Mouse (Mus musculus) embryonic facial prominence, embryonic 14.5 days (tissue): ENCODE results near the gene Grik5. TPM values are rescaled to one million over a fixed set of nuclear protein-coding genes. Genes with fewer than 3 reads are reported as not detected.
"Not testable (repeated sequence)": the region's sequence is repeated elsewhere in the genome, so short reads cannot be mapped to it uniquely, and the experiment has no call there.

Source experiments
- ATAC-seq: fragments of 200-750 bp; cut with Nextera tagmentation; 2 replicates; pipeline ENCODE4 v1.8.0; 2017; ENCODE audit warnings: low read depth, moderate number of reproducible peaks, moderate TSS enrichment
- DNase-seq: peaks from one replicate; pipeline ENCODE4 v3.0.0-alpha.2; 2015; ENCODE audit warnings: low spot score
- H3K27ac ChIP-seq: fragments of 300-500 bp; sonication (generic); replicated peaks from 2 replicates; pipeline ENCODE4 v1.5.1; 2014; ENCODE audit warnings: low read depth, mild to moderate bottlenecking, low read length, moderate library complexity
- H3K27me3 ChIP-seq: fragments of 300-500 bp; sonication (generic); replicated peaks from 2 replicates; pipeline ENCODE4 v1.6.1; 2014; ENCODE audit warnings: low read length; ENCODE audit not compliant: control insufficient read depth, insufficient read depth
- H3K36me3 ChIP-seq: fragments of 300-500 bp; sonication (generic); 2 replicates; pipeline ENCODE4 v1.6.1; 2014; ENCODE audit warnings: low read length, mixed read lengths; ENCODE audit not compliant: control insufficient read depth, insufficient read depth
- H3K4me1 ChIP-seq: fragments of 300-500 bp; sonication (generic); 2 replicates; pipeline ENCODE4 v1.6.1; 2014; ENCODE audit warnings: antibody characterized with exemption, low read length; ENCODE audit not compliant: control insufficient read depth, insufficient read depth
- H3K4me2 ChIP-seq: fragments of 300-500 bp; sonication (generic); 2 replicates; pipeline ENCODE4 v1.6.1; 2014; ENCODE audit warnings: low read depth, mild to moderate bottlenecking, low read length, moderate library complexity, mixed read lengths
- H3K4me3 ChIP-seq: fragments of 300-500 bp; sonication (generic); 2 replicates; pipeline ENCODE4 v1.5.1; 2014; ENCODE audit warnings: low read depth, mild to moderate bottlenecking, low read length
- H3K9ac ChIP-seq: fragments of 300-500 bp; sonication (generic); 2 replicates; pipeline ENCODE4 v1.6.1; 2014; ENCODE audit warnings: low read depth, mild to moderate bottlenecking, low read length, moderate library complexity, mixed read lengths
- H3K9me3 ChIP-seq: fragments of 300-500 bp; sonication (generic); 2 replicates; pipeline ENCODE4 v1.6.1; 2016; ENCODE audit warnings: low read length; ENCODE audit not compliant: control insufficient read depth
- WGBS: fragments of 180-500 bp; shearing (Covaris S2); extraction: QIAGEN DNeasy Blood & Tissue Kit; methylation state at CpG from one replicate; pipeline ENCODE4 v1.1.7; 2014; 5-methylcytosine and 5-hydroxymethylcytosine counted together
- polyA plus RNA-seq: library from polyadenylated mRNA; unstranded; fragments of >200 nt; fragmentation: Nextera tagmentation; extraction: Ambion mirVana; gene quantifications from 2 replicates; pipeline ENCODE4 v1.2.1, GENCODE M21; 2014

Gene Grik5
- polyA plus RNA-seq, 1 experiment from 2014 or later: 7.0 TPM

DNA sequence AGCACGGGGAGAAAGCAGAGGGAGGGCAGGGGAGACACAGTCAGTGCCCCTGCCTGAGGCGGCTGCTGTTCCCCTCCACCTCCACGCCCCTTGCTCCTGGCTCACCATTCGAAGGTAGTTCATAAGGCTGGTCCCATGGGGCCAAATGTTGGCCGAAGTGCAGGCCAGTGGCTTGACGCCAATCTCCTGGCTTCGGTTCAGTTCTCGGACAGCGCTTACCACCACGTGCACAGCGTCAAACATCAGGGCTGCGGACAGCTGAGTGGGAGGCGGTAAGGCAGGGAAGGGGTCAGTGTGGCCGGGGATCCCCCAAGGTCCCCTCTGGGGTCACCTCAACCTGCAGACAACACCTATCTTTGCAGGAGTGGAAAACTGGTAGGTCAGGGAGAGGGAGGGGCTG lies 13.3 kb downstream of the Grik5 start:
- no peak for ATAC-seq
- Histone ChIP-seq H3K9me3 (no peaks in the 10 kb centered on the region), H3K4me1 (no peaks in the 10 kb centered on the region), H3K4me3 (no peak overlapping the region), H3K27ac (no peak overlapping the region), H3K4me2 (no peak overlapping the region), H3K27me3 (no peaks in the 10 kb centered on the region), H3K9ac (no peak overlapping the region), H3K36me3 (peaks cover 97% of the 10 kb centered on the region)
- no peak for DNase-seq
- 88% methylated on average over 13 of the region's 14 CpGs for WGBS

GRCm38 (mm10) chr7:25058394-25058793 lies 13.8 kb downstream of the Grik5 start:
- 90% methylated on average over 8 of the region's 8 CpGs for WGBS
- no peak overlapping the region for H3K4me3 ChIP-seq
- no peaks in the 10 kb centered on the region for H3K27me3 ChIP-seq
- H3K9me3 ChIP-seq: no peaks in the 10 kb centered on the region
- DNase-seq (no peak), ATAC-seq (no peak)
- no peak overlapping the region for H3K27ac ChIP-seq
- no peak overlapping the region for H3K4me2 ChIP-seq
- no peaks in the 10 kb centered on the region for H3K4me1 ChIP-seq
- H3K9ac ChIP-seq: no peak overlapping the region
- H3K36me3 ChIP-seq: peaks cover 97% of the 10 kb centered on the region

DNA sequence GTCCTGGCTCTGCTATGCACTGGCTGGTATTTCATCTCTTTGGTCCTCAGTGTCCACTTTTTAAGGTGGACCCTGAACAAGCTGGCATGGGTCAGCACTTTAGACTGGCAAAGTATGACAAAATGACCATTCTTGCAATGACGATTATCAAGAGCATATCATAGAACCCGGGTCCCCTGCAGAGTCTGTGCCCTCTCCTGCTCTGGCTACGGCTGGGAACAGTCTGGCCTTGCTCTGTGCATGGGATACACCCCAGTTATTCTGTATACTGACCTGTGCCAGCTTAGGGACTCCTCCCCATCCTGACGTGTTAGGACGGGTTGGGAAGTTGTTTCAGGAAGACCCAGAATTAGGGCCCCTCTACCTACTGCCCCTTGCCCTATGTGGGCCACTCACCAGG lies 14.3 kb downstream of the Grik5 start:
- ATAC-seq: no peak

DNA sequence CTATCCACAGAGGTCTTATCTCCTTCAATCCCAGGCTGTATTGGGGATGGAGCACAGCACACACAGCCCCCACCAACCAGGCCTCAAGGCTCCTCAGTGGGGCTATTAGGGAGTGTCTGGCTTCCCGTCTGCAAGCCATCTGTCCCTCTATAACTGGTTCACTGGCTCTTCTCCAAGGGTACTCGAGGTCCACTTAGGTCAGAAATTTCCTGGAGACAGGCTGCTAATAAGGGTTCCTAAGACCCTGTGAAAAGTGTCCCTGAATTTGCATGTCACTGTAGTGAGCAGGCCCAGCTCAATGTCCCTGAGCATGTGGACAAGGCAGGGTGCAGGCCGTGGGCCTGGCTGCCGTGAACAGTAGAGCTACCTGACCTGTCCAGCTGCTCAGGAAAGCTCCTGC lies 15.2 kb downstream of the Grik5 start:
- no peaks in the 10 kb centered on the region for H3K4me1 ChIP-seq
- no peak overlapping the region for H3K27ac ChIP-seq
- ATAC-seq: no peak
- DNase-seq: no peak
- H3K9ac ChIP-seq: no peak overlapping the region
- H3K27me3 ChIP-seq: no peaks in the 10 kb centered on the region
- H3K36me3 ChIP-seq: peaks cover 95% of the 10 kb centered on the region
- WGBS: 79% methylated on average over 4 of the region's 4 CpGs
- no peak overlapping the region for H3K4me3 ChIP-seq
- no peaks in the 10 kb centered on the region for H3K9me3 ChIP-seq
- H3K4me2 ChIP-seq: no peak overlapping the region

More for the DNA sequence above, 14.3 kb downstream of the Grik5 start:
- Histone ChIP-seq H3K4me1 (no peaks in the 10 kb centered on the region), H3K9ac (no peak overlapping the region), H3K4me2 (no peak overlapping the region), H3K36me3 (peaks cover 97% of the 10 kb centered on the region), H3K4me3 (no peak overlapping the region), H3K9me3 (no peaks in the 10 kb centered on the region), H3K27me3 (no peaks in the 10 kb centered on the region), H3K27ac (no peak overlapping the region)
- 93% methylated on average over 5 of the region's 5 CpGs for WGBS
- no peak for DNase-seq

- WGBS: 89% methylated on average over 3 of the region's 3 CpGs
- no peak overlapping the region for H3K4me2 ChIP-seq
- peaks cover 79% of the 10 kb centered on the region for H3K36me3 ChIP-seq
- H3K4me1 ChIP-seq: no peaks in the 10 kb centered on the region
- H3K4me3 ChIP-seq: no peak overlapping the region
- H3K9ac ChIP-seq: no peak overlapping the region
- no peak overlapping the region for H3K27ac ChIP-seq
- H3K27me3 ChIP-seq: no peaks in the 10 kb centered on the region
- DNase-seq (no peak), ATAC-seq (no peak)
- H3K9me3 ChIP-seq: no peaks in the 10 kb centered on the region
These were observed 19.6 kb downstream of the Grik5 start for GRCm38 (mm10) chr7:25052587-25052986.

- DNase-seq: no peak
These were observed 22.7 kb downstream of the Grik5 start for GRCm38 (mm10) chr7:25049295-25049930.

DNA sequence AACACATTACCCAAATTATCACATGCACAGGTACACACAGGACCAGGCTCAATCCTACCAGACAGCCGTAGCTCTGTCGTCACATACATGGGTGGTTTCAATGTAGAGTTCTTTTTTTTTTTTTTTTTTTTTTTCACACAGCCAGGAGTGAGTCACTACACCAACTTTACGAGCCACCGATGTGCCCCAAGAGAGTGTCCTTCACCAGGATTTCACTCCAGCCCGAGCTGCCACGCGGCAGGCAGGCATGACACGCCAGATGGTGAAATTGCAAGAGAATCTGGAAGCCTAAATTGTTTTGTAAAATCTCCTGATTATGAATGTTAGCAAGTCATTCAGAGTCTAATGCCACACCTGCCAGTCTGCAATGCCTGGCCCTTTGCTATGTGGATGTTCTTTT lies 24.8 kb downstream of the Grik5 start:
- DNase-seq (no peak), ATAC-seq (no peak)
- no peak overlapping the region for H3K27ac ChIP-seq
- H3K27me3 ChIP-seq: no peaks in the 10 kb centered on the region
- H3K9me3 ChIP-seq: no peaks in the 10 kb centered on the region
- WGBS: 91% methylated on average over 8 of the region's 8 CpGs
- peaks cover 76% of the 10 kb centered on the region for H3K36me3 ChIP-seq
- no peak overlapping the region for H3K4me3 ChIP-seq
- H3K9ac ChIP-seq: no peak overlapping the region
- no peaks in the 10 kb centered on the region for H3K4me1 ChIP-seq
- no peak overlapping the region for H3K4me2 ChIP-seq

More at GRCm38 (mm10) chr7:25049295-25049930, 22.7 kb downstream of the Grik5 start:
- H3K27me3 ChIP-seq: no peaks in the 10 kb centered on the region
- H3K4me3 ChIP-seq: no peak overlapping the region
- no peak overlapping the region for H3K27ac ChIP-seq
- ATAC-seq: no peak
- no peak overlapping the region for H3K4me2 ChIP-seq
- no peaks in the 10 kb centered on the region for H3K9me3 ChIP-seq
- no peak overlapping the region for H3K9ac ChIP-seq
- no peaks in the 10 kb centered on the region for H3K4me1 ChIP-seq
- WGBS: 86% methylated on average over 16 of the region's 16 CpGs
- H3K36me3 ChIP-seq: peaks cover 76% of the 10 kb centered on the region

GRCm38 (mm10) chr7:25044599-25044998 lies 27.5 kb downstream of the Grik5 start:
- H3K27ac ChIP-seq, ATAC-seq, H3K4me2 ChIP-seq, H3K4me3 ChIP-seq, H3K9ac ChIP-seq, DNase-seq, H3K9me3 ChIP-seq, H3K27me3 ChIP-seq, H3K4me1 ChIP-seq: not testable (repeated sequence)
- H3K36me3 ChIP-seq: peaks cover 73% of the 10 kb centered on the region
- WGBS: 95% methylated on average over 7 of the region's 7 CpGs

DNA sequence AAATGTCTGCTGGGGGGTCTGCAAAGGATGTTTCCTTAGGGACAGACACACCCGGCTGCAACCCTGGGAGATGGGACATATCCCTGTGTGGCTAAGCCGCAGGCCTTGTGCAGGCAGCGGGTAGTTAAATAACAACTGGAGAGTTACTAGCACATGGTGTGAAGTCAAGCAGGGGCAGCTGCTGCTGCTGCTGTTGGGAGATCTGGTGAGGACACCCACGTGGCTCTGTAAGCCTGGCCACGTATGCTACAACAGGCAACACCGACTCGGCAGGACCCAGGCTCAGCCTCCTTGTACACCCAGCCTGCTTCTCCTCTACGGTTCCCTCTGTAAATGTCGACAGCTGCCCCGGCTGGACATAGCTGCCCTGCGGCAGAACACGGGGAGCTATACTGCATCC lies 30.2 kb downstream of the Grik5 start:
- H3K27ac ChIP-seq: no peak overlapping the region
- H3K9ac ChIP-seq: no peak overlapping the region
- peaks cover 72% of the 10 kb centered on the region for H3K36me3 ChIP-seq

More for the DNA sequence above, 30.2 kb downstream of the Grik5 start:
- Histone ChIP-seq H3K4me3 (no peak overlapping the region), H3K9me3 (no peaks in the 10 kb centered on the region), H3K4me1 (no peaks in the 10 kb centered on the region), H3K4me2 (no peak overlapping the region), H3K27me3 (no peaks in the 10 kb centered on the region)
- 81% methylated on average over 11 of the region's 12 CpGs for WGBS
- DNase-seq: no peak
- no peak for ATAC-seq
